In genomic region chr6:120349018-120349417, GRCm38 (mm10) we compare ENCODE assay signal across 26 mouse cellular contexts. TPM values are rescaled to one million over a fixed set of nuclear protein-coding genes. Genes with fewer than 3 reads are reported as not detected.
"Had no signal": no experiment of that assay in that cellular context is flagged by ENCODE, and none has a peak within 500 bp of the region (broad histone marks: within the 10 kb centered on the region; RNA-seq: fewer than 3 reads in every experiment).

No protein-coding gene starts in this region.

- DNase-seq: liver, embryonic 13.5 days; liver, postnatal 0 days; lung, adult 2 months; lung, postnatal 14 days; lung, postnatal 36 days; retina, postnatal 1 day; right cerebral cortex, adult 18-20 months; right cerebral cortex, postnatal 25 days; right cerebral cortex, postnatal 4 days; spleen, adult 18-20 months; thymus, adult 2 months; thymus, postnatal 25 days; thymus, postnatal 4 days had no signal

- H3K4me3 ChIP-seq: liver, embryonic 13.5 days; liver, embryonic 15.5 days; lung, embryonic 15.5 days; megakaryocyte, embryonic 14.5 days; midbrain, embryonic 13.5 days; midbrain, embryonic 15.5 days; neural tube, embryonic 13.5 days; neural tube, embryonic 15.5 days; stomach, embryonic 15.5 days had no signal

- H3K27ac ChIP-seq: liver, embryonic 13.5 days; liver, embryonic 15.5 days; lung, embryonic 15.5 days; macrophage; midbrain, embryonic 13.5 days; midbrain, embryonic 15.5 days; neural tube, embryonic 13.5 days; neural tube, embryonic 15.5 days; stomach, embryonic 15.5 days; stomach, postnatal 0 days had no signal

RNA-seq across cellular contexts. Expression of gene B4galnt3, which starts 54.7 kb away (rescaled TPM):
- total RNA-seq: monocyte, adult 5-6 weeks had no signal

RNA-seq across cellular contexts. Expression of gene D330020A13Rik, which starts 54.9 kb away (rescaled TPM):
- total RNA-seq: megakaryocyte progenitor cell, adult 5-6 weeks; midbrain, postnatal 0 days; monocyte, adult 5-6 weeks had no signal
